In genomic region chr10:84021167-84022120, GRCm38 (mm10) we compare ENCODE assay signal across 15 mouse cellular contexts.
A peak's percentile ranks its signal among the peaks of the same experiment; 100 is the strongest.
DNase-seq lines count a peak whose midpoint lies in the region; ATAC-seq lines count a peak whose summit lies in the region.
"Had no signal": no experiment of that assay in that cellular context is flagged by ENCODE, and none has a peak within 500 bp of the region (broad histone marks: within the 10 kb centered on the region; RNA-seq: fewer than 3 reads in every experiment).

No protein-coding gene starts in this region.

- H3K36me3 ChIP-seq in heart, embryonic 10.5 days: no peaks in the 10 kb centered on the region
- H3K36me3 ChIP-seq in limb, embryonic 11.5 days (ENCODE audit: control insufficient read depth, insufficient read depth, low read length): no peaks in the 10 kb centered on the region
- no peaks in the 10 kb centered on the region for H3K36me3 ChIP-seq in limb, embryonic 10.5 days
- H3K36me3 ChIP-seq: embryonic facial prominence, embryonic 15.5 days; forebrain, embryonic 15.5 days; limb, embryonic 15.5 days; lung, embryonic 15.5 days; midbrain, embryonic 13.5 days had no signal

- no peaks in the 10 kb centered on the region for H3K27me3 ChIP-seq in heart, embryonic 10.5 days (ENCODE audit: insufficient read depth, poor library complexity, severe bottlenecking)
- H3K27me3 ChIP-seq in limb, embryonic 11.5 days (ENCODE audit: control insufficient read depth, insufficient read depth, low read length): no peaks in the 10 kb centered on the region
- no peaks in the 10 kb centered on the region for H3K27me3 ChIP-seq in limb, embryonic 10.5 days (ENCODE audit: low read depth, poor library complexity, severe bottlenecking)
- H3K27me3 ChIP-seq: embryonic facial prominence, embryonic 15.5 days; forebrain, embryonic 15.5 days; limb, embryonic 15.5 days; lung, embryonic 15.5 days; midbrain, embryonic 13.5 days had no signal

- peaks cover 33% of the 10 kb centered on the region for H3K4me1 ChIP-seq in heart, embryonic 10.5 days
- H3K4me1 ChIP-seq in limb, embryonic 11.5 days (ENCODE audit: control insufficient read depth, insufficient read depth, low read length): peaks cover 3% of the 10 kb centered on the region; the same call in 1 of the 2 replicates
- peaks cover 27% of the 10 kb centered on the region for H3K4me1 ChIP-seq in limb, embryonic 10.5 days

- no peak overlapping the region for H3K4me3 ChIP-seq in heart, embryonic 10.5 days
- H3K4me3 ChIP-seq in limb, embryonic 11.5 days (ENCODE audit: low read depth, low read length): no peak overlapping the region
- no peak overlapping the region for H3K4me3 ChIP-seq in limb, embryonic 10.5 days
- H3K4me3 ChIP-seq: embryonic facial prominence, embryonic 15.5 days; forebrain, embryonic 15.5 days; limb, embryonic 15.5 days; lung, embryonic 15.5 days; midbrain, embryonic 13.5 days had no signal

- H3K9ac ChIP-seq in limb, embryonic 11.5 days (ENCODE audit: low read length): no peak overlapping the region
- H3K9ac ChIP-seq: embryonic facial prominence, embryonic 15.5 days; forebrain, embryonic 15.5 days; limb, embryonic 15.5 days; lung, embryonic 15.5 days; midbrain, embryonic 13.5 days had no signal

- peak overlapping the region; percentile 56 for H3K27ac ChIP-seq in heart, embryonic 10.5 days
- H3K27ac ChIP-seq in limb, embryonic 11.5 days (replicated peaks; ENCODE audit: low read depth, low read length): no peak overlapping the region
- no peak overlapping the region; the same call in 1 of the 2 replicates for H3K27ac ChIP-seq in limb, embryonic 10.5 days
- H3K27ac ChIP-seq: embryonic facial prominence, embryonic 15.5 days; forebrain, embryonic 15.5 days; limb, embryonic 15.5 days; lung, embryonic 15.5 days; midbrain, embryonic 13.5 days had no signal

- DNase-seq in heart, embryonic 10.5 days (ENCODE audit: low spot score): no peak
- no peak for DNase-seq in heart, postnatal 4 days
- peak; percentile 27 for DNase-seq in limb, embryonic 11.5 days (ENCODE audit: low spot score)
- DNase-seq in limb, embryonic 10.5 days (ENCODE audit: low spot score): no peak
- peak; percentile 5 for DNase-seq in ES-CJ7 (ENCODE audit: low read depth, low spot score)
- DNase-seq in embryo, embryonic 11.5 days (ENCODE audit: low read depth, low spot score): peak; percentile 19
- DNase-seq in gastrocnemius, postnatal 4 days (ENCODE audit: low spot score in 2 of 2): no peak
- no peak for DNase-seq in lung, postnatal 10 days
- DNase-seq: cerebellum, adult 9-11 months; kidney, adult 8-10 months had no signal

- no peaks in the 10 kb centered on the region for H3K9me3 ChIP-seq in heart, embryonic 10.5 days
- H3K9me3 ChIP-seq in limb, embryonic 11.5 days (ENCODE audit: control insufficient read depth, low read length): no peaks in the 10 kb centered on the region
- H3K9me3 ChIP-seq in limb, embryonic 10.5 days (replicated peaks): no peaks in the 10 kb centered on the region
- H3K9me3 ChIP-seq: embryonic facial prominence, embryonic 15.5 days; forebrain, embryonic 15.5 days; limb, embryonic 15.5 days; lung, embryonic 15.5 days; midbrain, embryonic 13.5 days had no signal

- H3K4me2 ChIP-seq in limb, embryonic 11.5 days (ENCODE audit: low read depth, severe bottlenecking): no peak overlapping the region
- H3K4me2 ChIP-seq: embryonic facial prominence, embryonic 15.5 days; forebrain, embryonic 15.5 days; limb, embryonic 15.5 days; lung, embryonic 15.5 days; midbrain, embryonic 13.5 days had no signal

- no peak for ATAC-seq in limb, embryonic 11.5 days (ENCODE audit: insufficient number of reproducible peaks, low FRiP score, low TSS enrichment, low read depth)
- ATAC-seq: forebrain, embryonic 15.5 days; midbrain, embryonic 13.5 days had no signal

- 60% methylated on average over 12 of the region's 12 CpGs for WGBS in heart, embryonic 10.5 days
- 67% methylated on average over 12 of the region's 12 CpGs for WGBS in limb, embryonic 11.5 days
- 68% methylated on average over 12 of the region's 12 CpGs for WGBS in limb, embryonic 10.5 days

Comparison
In these comparisons a context has a peak if more than half of its experiments do, and no peak if none do; other contexts are left out.
1. DNase-seq: peak in limb, embryonic 11.5 days (single experiment), ES-CJ7 (single experiment) and embryo, embryonic 11.5 days (single experiment); none in heart, embryonic 10.5 days (single experiment), heart, postnatal 4 days (single experiment), limb, embryonic 10.5 days (single experiment), gastrocnemius, postnatal 4 days (0 of 2) and lung, postnatal 10 days (single experiment).